Mouse (Mus musculus) layer of hippocampus, adult 11-12 months (tissue): Measurements from ENCODE around the gene Lmcd1.
"Not testable (repeated sequence)": the region's sequence is repeated elsewhere in the genome, so short reads cannot be mapped to it uniquely, and the experiment has no call there.

Experiments
- DNase-seq: peaks from one replicate; pipeline ENCODE4 v3.0.0; 2022; ENCODE audit warnings: low spot score

The Lmcd1 gene

GRCm38 (mm10) chr6:112273501-112274205, at the start of gene Lmcd1:
TSS of gene Lmcd1 (plus strand) at chr6:112273758.
- DNase-seq = peak; percentile 59

- DNase-seq = no peak
These were observed 49.5 kb upstream of the Lmcd1 start for GRCm38 (mm10) chr6:112223877-112224632.

- peak; percentile 12 for DNase-seq
These were observed 36.8 kb upstream of the Lmcd1 start for GRCm38 (mm10) chr6:112236775-112237174.

GRCm38 (mm10) chr6:112242216-112242615, 31.3 kb upstream of the Lmcd1 start:
- peak; percentile 20 for DNase-seq

GRCm38 (mm10) chr6:112245639-112246038, 27.9 kb upstream of the Lmcd1 start:
- peak; percentile 47 for DNase-seq

- DNase-seq = no peak
These were observed 26.9 kb upstream of the Lmcd1 start for GRCm38 (mm10) chr6:112246636-112247035.

GRCm38 (mm10) chr6:112253943-112254342, 19.6 kb upstream of the Lmcd1 start:
- DNase-seq = not testable (repeated sequence)

- DNase-seq = no peak
These were observed 18.6 kb upstream of the Lmcd1 start for GRCm38 (mm10) chr6:112254967-112255366.

GRCm38 (mm10) chr6:112255388-112256225, 18.0 kb upstream of the Lmcd1 start:
- DNase-seq = no peak

- DNase-seq = no peak
These were observed 17.0 kb upstream of the Lmcd1 start for GRCm38 (mm10) chr6:112256599-112256998.

- DNase-seq = no peak
These were observed 12.5 kb upstream of the Lmcd1 start for GRCm38 (mm10) chr6:112261089-112261488.

GRCm38 (mm10) chr6:112264321-112264720, 9.2 kb upstream of the Lmcd1 start:
- DNase-seq = no peak

- peak; percentile 70 for DNase-seq
These were observed 6.9 kb upstream of the Lmcd1 start for GRCm38 (mm10) chr6:112266631-112267030.

- no peak for DNase-seq
These were observed 5.7 kb upstream of the Lmcd1 start for GRCm38 (mm10) chr6:112267661-112268357.

GRCm38 (mm10) chr6:112274261-112275055, 900 bp downstream of the Lmcd1 start:
- peak; percentile 31 for DNase-seq

GRCm38 (mm10) chr6:112275731-112276245, 2.2 kb downstream of the Lmcd1 start:
- DNase-seq = no peak

GRCm38 (mm10) chr6:112278805-112279204, 5.2 kb downstream of the Lmcd1 start:
- DNase-seq = no peak

- no peak for DNase-seq
These were observed 6.6 kb downstream of the Lmcd1 start for GRCm38 (mm10) chr6:112280161-112280560.

- DNase-seq = no peak
These were observed 7.4 kb downstream of the Lmcd1 start for GRCm38 (mm10) chr6:112280945-112281344.

GRCm38 (mm10) chr6:112281935-112282334, 8.4 kb downstream of the Lmcd1 start:
- DNase-seq = no peak

GRCm38 (mm10) chr6:112284087-112284486, 10.5 kb downstream of the Lmcd1 start:
- DNase-seq = no peak
